Mouse (Mus musculus): ENCODE results near the gene Cyp4f39.

Gene Cyp4f39

DNA sequence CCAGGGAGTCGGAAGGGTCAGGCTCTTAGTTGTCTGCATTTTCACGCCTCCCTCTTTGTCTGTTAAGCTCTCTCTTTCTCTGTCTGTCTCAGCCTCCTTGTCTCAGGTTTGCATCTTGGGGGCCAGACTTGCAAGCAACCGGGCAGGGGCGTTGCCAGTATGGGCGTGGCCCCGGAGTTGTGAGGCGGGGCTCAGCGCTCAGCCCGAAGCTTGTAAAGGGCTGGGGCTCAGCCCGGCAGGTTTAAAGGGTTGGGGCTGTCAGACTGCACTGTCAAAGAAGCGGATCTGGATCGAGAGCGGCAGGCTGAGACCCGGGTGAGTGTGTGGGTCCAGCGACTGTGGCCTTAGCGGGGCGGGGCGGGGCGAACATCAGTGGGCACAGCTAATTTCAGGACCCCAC, at the start of gene Cyp4f39:
TSS of gene Cyp4f39 (plus strand) at position 242 of the 400 bp plus-strand sequence.
- peak; percentile 15 to 32 for DNase-seq (ENCODE audit: low spot score in 2 of 2)

DNA sequence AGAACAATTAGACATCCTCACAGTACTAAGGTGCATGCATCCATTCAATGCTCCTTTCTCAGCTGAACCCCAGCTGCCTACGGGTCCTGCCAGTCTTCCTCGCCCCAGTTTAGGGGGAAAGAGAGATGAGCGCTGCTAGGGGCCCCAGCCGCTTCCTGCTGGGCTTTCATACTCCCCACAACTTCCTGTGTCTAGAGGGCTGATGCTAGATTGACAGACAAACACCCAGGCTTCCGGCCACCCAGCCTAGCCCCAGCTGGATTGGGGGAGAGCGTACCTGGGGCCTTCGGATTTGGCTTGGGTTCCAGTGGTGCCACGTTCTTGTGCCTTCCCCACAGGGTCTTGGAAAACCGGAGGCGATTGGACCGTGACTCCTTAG, 49.8 kb upstream of the Cyp4f39 start:
- DNase-seq (ENCODE audit: low spot score in 2 of 2) = peak; percentile 82 to 88

DNA sequence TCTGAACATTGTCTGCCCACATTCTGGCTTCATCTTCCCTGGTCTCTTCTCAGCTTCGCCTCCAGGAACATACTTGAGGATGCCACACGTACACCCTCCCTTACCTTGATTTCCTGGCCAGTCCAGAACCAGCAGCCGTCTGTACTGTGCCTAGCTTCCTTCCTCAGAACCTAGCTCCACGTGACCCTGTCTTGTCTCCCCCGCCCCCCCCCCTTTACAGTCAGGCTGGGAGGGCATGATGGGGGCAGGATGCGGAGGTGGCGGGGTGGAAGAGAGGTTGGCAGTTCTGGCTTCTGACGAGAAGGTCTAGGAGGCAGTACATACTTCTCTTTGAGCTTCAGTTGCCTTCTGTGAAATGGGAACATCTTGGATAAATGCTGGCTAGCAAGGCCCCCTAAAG, 49.1 kb upstream of the Cyp4f39 start, which contains the start of gene Rasal3:
TSS of gene Rasal3 (minus strand) at position 167 of the 400 bp plus-strand sequence.
- DNase-seq (ENCODE audit: low spot score in 2 of 2) = peak; percentile 76 to 81

DNA sequence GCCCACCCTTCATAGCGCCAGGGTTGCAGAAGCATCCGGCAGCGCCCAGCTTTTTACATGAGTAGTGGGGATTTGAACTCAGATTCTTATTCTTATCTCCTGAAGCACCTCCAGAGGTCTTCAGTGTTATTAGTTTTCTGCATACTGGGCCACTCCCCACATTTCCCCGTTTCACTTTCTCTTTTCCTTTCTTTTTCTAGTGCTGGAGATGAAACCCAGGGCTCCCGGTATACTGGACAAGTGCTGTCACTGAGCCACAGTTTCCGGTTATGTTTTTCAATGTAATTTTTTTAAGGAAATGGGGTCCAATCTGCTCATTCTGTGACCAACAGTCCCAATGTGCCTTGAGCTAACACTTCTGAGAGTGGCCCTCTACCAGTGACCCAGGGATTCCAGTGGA, 40.6 kb upstream of the Cyp4f39 start:
- DNase-seq (ENCODE audit: low spot score in 2 of 2) = no peak

DNA sequence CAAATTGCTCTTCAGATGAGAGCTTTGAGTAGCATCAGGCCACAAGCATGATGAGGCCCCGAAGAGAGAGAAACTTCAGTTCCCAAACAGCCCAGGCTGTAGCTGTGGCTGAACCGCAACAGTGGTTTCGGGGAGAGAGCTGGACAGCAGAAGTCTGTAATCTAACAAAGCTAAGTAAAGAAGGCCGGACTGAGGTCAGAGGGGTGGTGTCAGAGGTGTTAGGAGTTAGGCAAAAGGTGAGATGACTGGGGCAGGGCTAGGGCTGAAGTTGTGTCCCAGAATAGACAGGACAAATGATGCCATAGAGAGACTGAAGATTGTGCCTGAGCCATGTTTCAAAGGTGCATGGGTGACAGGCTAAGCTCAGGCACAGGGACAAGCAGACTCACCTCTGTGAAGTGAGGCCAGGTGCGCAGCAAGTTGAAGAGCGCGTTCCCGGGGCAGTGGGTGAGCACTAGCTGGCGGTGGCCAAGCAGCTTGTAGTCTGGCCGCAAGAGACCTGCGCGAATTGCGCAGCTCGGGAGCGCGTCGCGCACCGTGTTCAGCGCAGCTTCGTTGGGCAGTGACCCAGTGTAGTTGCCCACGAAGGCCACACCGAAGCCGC, 37.0 kb upstream of the Cyp4f39 start:
- no peak for DNase-seq (ENCODE audit: low spot score in 2 of 2)

DNA sequence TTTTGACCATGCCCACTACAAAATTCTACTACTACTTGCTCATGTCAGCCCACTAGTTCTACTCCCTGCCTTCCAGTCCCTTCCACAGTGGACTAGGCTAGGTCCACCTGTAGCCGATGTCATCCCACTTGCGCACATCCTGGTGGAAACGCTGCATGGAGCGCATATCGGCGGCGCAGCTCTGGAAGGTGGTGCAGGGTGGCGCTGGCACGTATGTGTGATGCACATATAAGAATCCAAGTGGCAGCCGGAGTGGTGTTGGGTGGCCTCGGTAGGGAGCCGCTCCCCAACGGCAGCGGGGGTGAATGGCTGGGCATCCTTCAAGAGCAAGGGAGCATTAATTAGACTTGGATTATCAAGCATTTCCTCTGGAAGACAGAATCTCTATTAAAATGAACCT, 35.8 kb upstream of the Cyp4f39 start:
- no peak for DNase-seq (ENCODE audit: low spot score in 2 of 2)

DNA sequence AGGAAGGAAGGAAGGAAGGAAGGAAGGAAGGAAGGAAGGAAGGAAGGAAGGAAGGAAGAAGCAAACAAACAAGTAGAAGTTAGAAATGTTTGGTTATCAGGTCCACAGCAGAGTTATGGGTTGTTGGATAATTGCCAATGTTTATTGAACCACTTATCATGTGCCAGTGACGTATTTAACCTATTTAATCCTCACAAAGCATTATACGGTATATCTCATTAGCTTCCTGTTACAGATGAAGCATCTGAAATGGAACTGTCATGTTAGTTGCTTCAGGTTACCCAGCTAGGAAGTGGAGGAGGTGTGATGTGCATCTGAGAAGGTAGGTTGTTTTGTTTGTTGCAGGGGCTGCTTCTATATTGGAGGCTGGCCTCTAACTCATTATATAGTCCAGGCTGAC, 32.5 kb upstream of the Cyp4f39 start:
- DNase-seq (ENCODE audit: low spot score in 2 of 2) = no peak

DNA sequence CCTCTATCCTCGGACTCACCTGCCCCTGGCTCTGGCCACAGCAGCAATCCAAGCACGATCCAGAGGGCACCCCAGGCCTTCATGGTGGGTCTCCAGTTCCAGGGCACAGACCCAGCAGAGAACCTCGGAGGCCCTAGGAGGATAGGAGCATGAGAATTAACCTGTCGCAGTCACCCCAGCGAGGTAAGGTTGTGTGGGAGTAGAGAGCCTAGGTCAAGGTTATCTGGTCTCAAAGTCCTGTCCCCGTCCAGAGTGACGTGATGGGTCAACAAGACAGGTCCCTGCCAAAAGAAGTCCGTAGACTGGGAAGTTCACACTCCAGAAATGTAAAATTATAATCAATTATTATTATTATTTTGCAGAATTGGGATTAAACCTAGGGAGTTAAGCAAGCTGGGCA, 31.7 kb upstream of the Cyp4f39 start:
- no peak for DNase-seq (ENCODE audit: low spot score in 2 of 2)

DNA sequence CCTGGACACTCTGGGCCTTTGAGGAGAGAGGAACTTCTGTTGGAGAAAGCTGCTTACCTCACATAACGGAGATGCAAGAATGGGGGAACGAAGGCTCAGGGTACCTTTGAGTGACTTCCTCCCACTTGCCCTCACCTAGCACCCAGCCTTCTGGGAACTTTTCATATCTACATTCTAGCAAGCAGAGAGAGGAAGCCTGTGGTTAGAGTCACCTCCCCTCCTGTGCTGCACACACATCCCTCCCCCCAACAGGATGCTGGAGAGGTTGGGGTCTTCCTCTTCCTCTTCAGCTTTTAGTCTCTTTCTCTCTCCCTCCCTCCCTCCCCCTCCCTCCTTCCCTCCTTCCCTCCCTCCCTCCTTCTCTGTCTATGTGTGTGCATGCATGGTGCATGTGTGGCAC, 28.5 kb upstream of the Cyp4f39 start, which contains the start of gene Pglyrp2:
TSS of gene Pglyrp2 (minus strand) at position 134 of the 400 bp plus-strand sequence.
- DNase-seq (ENCODE audit: low spot score in 2 of 2) = peak; percentile 77 to 84

DNA sequence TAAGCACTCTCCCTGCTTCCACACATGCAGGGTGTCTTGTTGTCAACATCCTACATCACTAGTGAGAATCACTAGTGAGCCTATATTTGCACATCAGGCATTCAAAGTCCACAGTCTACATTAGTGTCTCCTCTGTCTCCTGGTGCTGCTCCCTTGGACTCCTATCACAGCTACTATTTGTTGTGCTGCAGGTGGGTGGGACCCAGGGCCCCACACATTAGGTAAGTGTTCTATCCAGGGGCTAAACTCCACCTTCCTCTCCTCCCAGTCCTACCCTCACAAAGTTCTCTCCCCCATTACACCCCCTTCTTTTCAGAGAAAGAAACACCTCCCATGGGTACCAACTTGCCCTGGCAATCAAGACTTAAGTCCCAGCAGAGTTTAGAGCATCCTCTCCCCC, 25.9 kb upstream of the Cyp4f39 start:
- no peak for DNase-seq (ENCODE audit: low spot score in 2 of 2)

DNA sequence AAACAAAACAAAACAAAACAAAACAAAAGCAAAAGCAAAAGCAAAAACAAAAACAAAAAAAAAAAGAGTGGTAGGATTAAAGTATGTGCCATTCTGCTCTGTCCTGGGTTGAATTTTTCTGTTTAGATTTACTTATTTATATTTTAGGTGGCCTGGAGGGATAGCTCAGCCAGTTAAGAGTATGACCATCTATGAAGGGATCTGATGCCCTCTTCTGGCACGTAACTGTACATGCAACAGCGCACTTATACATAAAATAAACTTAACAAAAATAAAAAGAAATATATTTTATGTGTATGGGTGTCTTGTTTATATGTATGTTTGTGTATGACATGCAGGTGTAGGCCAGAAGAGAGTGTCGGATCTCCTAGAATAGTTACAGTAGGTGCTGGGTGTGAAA, 20.6 kb upstream of the Cyp4f39 start:
- DNase-seq (ENCODE audit: low spot score in 2 of 2) = peak in 1 of 2 experiments; percentile 32

DNA sequence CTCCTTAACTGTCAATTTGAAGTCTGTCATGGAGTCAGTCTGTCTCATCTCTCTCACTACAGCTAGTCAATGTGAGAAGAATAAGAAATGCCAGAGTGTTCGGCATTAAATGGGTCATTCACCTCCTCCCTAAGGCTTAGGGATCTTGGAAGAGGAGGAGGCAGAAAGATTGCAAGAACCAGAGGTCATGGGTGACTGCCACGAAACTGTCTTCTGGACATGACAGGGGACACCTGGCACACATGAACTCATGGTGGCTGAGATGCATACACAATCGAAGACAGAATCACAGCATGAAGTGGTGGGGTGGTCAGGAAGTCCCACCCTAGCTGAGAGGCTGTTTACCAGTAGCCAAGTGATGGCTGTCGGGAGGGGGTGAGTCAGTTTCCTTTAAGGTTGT, 18.2 kb upstream of the Cyp4f39 start:
- no peak for DNase-seq (ENCODE audit: low spot score in 2 of 2)

DNA sequence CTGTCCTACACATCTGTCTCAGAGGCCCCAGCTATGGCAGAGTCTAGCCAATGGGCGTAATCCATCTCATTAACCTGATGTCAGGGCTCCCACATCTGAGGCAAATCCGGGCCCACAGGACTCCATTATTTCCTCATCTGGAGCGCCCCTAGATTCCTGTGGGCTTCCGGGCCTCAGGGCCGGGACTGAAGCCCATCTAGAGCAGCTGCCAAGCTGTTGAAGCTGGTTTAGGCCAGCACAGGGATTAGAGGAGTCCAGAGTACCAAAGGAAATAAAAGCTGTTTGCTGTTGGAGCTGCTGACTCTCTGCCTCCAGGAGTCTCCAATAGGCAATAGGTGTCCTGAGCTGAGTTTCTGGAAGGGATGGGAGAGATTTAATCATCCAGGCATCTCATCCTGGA, 17.4 kb upstream of the Cyp4f39 start:
- no peak for DNase-seq (ENCODE audit: low spot score in 2 of 2)

DNA sequence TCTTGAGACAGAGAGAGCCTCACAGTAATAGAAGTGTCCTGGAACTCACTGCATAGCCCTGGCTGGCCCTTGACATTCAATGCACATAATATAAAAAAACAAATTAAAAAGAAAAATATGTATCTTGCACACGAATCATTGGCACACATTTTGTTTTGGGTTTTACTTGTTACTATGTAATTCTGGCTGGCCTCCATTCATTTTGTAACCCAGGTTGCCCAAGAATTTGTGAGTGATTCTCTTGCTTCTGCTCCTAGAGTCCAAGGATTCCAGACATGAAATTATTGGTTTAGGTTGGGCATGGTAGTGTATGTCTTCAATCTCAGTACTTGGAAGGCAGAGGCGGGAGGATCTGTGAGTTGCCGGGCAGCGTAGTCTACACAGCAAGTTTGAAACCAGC, 15.4 kb upstream of the Cyp4f39 start:
- no peak for DNase-seq (ENCODE audit: low spot score in 2 of 2)

DNA sequence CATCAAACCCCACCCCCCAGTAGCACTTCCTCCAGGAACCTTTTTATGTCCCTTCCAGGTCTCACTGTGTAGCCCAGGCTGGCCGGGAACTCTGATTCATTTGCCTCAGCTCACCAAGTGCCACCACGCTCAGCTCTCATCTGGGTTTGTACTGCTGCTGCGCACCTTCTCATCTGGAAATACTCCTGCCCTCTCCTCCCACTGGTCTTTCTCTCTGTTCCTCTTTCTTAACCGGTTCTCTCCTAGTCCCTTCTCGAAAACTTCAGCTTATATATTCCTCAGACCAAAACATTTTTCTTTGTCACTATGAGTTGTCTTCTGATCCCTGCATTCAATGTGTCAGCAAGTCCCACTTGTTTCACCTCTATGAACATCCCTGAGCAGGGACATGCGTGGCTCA, 9.3 kb upstream of the Cyp4f39 start:
- no peak for DNase-seq (ENCODE audit: low spot score in 2 of 2)

DNA sequence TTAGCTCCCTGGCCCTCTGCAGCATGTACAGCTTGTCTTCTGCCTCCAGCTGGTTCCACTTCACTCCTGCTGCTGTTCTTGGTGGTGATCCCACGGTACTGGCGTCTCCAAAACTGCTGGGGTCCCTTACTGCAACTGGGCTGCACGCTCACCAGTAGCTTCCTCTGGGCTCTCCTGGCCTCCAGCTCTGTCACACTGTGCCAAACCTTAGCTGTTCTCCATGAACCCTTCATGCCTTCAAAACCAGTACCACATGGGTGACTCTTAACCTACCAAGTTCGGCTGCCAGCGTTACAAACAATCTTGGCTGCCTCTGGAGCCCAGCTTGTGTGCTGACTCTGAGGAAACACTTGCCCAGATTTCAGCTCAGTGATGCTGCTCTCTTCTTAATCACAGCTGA, 7.5 kb upstream of the Cyp4f39 start:
- DNase-seq (ENCODE audit: low spot score in 2 of 2) = no peak

DNA sequence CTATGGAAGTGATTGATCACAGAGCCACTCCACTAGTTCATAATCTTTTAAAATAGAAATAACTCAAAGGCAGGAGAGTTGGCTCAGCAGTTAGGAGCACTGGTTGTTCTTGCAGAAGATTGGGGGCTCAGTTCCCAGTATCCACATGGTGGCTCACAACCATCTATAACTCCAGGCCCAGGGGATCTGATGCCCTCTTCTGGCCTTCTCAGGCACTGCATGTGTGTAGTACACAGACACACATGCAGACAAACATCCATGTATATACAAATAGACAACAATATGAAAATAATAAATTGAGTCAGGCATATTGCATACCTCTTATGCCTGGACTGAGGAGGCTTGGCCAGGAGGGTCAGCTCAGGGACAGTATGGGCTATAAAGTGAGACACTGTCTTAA, 5.3 kb upstream of the Cyp4f39 start:
- DNase-seq (ENCODE audit: low spot score in 2 of 2) = no peak

DNA sequence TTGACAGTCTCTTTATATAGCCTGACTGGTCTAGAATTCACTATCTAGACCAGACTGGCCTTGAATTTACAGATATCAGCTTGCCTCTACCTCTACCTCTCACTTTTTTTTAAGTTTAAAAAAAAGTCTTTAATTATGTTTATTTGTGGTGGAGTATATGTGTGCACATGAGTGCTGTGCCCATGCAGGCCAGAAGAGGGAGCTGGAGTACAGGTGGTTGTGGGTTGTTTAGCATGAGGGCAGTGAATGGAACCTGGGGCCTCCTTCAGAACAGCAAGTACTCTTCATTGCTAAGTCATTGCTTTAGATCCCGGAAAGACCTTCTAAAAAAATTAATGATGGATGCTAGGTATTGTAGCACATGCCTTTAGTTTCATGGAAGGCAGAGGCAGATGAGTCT, 3.5 kb upstream of the Cyp4f39 start:
- no peak for DNase-seq (ENCODE audit: low spot score in 2 of 2)

DNA sequence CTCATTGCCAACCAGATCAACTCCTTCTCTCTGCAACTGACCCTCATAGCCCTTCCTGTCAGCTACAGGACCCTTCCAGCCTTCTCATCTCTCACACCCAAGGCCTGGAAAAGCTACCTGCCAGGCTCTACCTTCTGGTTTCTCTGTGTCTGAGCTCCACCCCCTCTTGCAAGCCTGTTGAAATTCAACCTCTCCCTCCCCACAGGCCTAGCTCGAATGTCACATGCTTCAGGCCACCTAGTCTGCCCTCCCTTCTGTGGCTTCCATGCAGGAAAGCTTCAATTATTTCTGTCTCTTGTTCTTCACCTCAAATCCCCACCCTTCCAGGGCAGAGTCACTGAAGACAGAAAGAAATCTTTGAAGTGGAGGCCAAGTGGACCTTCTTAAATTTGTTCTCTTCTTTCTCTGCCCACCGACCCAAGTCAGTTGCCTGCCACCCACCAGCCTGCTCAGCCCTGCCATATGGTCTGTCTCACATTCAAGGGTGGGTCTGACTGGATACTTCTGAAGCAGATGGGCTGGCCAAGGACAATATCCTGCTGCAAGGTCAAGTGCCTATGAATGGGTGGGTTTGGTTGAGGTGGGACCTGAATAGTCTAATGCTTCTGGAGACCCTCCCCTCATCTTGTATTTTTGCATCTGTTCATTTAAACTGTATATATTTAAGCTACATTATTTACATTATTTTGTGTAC, 1.5 kb upstream of the Cyp4f39 start:
- no peak for DNase-seq (ENCODE audit: low spot score in 2 of 2)

DNA sequence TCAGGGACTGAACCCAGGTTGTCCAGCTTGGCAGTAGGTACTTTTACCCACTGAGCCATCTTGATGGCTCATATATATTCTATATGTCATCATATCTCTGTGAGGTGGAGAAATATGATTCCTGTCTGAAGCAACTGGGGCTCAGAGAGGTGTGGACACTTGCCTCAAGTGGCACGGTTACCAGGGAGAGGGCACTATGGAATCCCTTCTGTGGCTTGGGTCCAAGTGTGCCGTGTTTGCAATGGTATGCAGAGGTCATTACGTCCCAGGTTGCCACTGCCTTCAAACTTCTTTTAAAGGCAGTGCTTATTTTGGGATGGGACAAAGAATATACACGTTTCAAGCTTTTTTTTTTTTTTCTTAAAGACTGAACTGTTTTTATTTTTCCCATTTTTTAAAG, 1.7 kb downstream of the Cyp4f39 start:
- no peak for DNase-seq (ENCODE audit: low spot score in 2 of 2)

DNA sequence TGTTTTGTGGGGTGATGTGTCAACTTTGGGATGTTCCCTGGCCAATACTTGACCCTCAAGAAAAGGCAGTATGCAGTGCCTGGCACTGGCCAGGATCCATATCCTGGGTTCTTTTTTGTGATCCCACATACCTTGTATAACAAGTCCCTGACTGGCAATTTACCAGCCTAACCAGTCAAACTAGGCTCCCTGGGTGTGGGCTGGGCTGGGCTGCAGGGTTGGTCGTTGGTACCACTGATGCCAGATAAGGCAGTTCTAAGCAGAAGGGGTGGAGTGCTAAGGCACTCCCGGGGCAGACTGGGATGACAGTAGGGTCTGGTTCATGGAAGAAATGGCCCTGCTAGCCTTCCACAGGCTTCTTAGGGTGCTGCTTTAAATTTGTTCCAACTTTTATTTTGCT, 2.5 kb downstream of the Cyp4f39 start:
- DNase-seq (ENCODE audit: low spot score in 2 of 2) = no peak

DNA sequence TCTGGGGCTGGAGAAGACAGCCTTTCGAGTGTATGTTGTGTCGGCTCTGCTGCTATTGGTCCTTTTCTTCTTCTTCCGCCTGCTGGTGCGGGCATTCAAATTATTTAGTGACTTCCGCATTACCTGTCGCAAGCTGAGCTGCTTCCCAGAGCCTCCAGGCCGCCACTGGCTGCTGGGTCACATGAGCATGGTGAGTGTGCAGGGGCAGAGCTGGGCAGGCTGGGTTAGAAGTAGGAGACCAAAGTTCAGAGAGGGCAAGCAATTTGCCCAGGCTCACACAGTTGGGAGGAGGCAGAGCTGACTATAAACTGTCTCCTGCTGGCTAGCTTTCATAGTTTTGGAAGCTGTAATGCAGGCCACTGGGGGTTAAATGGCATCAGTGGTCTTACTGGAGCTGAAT, 16.0 kb downstream of the Cyp4f39 start:
- DNase-seq (ENCODE audit: low spot score in 2 of 2) = no peak

DNA sequence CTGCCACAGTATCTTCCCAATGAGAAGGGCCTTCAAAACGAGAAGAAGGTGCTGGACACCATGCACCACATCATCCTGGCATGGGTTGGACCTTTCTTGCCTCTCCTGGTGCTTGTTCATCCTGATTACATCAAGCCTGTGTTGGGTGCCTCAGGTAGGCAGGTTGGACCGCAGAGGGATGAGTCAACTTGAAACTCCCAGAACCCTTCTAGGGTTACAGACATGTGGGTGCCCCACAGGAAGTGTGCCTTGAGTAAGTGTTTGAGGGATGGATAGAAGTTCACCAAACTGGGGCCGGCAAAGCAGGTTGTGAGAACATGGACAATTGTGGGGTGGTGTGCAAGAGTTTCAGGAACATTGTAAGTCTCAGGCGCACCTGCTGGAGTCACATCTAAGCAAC, 18.3 kb downstream of the Cyp4f39 start:
- DNase-seq (ENCODE audit: low spot score in 2 of 2) = no peak

DNA sequence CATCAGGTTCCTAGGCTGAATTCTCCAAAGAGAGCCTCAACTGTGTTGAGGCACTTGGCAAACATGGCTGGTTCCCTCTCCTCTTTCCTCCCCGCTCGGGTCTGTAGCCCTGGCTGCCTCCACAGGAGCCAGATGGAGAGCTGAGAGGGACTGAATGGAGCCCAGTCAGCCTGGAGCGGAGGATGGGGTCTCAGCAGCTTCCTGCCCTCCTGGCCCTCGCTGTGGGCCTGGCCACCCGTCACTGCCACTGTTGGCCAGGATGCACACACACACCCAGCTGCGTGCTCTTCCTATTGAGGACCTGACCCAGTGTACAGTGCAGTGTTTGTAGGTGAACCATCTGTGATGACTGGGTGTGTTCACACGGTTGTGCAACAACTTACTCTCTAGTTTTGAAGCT, 19.7 kb downstream of the Cyp4f39 start:
- DNase-seq (ENCODE audit: low spot score in 2 of 2) = no peak
